Mouse (Mus musculus) small intestine, adult 2 months (tissue): ENCODE data around the gene Ppp4r3a.

ENCODE experiments used
- CTCF ChIP-seq: fragments of 200-500 bp; IDR thresholded peaks from 2 replicates; pipeline ENCODE4 v1.5.1; 2012; ENCODE audit warnings: low read depth, mild to moderate bottlenecking, control low read depth, inconsistent platforms, low read length, moderate library complexity, mixed read lengths; ENCODE audit not compliant: insufficient replicate concordance, insufficient read length; ENCODE audit errors: extremely low read depth
- POLR2A ChIP-seq: fragments of 200-500 bp; IDR thresholded peaks from 2 replicates; pipeline ENCODE4 v1.6.1; 2012; ENCODE audit warnings: low read depth, mild to moderate bottlenecking, control low read depth, inconsistent platforms, low read length, moderate library complexity

DNA sequence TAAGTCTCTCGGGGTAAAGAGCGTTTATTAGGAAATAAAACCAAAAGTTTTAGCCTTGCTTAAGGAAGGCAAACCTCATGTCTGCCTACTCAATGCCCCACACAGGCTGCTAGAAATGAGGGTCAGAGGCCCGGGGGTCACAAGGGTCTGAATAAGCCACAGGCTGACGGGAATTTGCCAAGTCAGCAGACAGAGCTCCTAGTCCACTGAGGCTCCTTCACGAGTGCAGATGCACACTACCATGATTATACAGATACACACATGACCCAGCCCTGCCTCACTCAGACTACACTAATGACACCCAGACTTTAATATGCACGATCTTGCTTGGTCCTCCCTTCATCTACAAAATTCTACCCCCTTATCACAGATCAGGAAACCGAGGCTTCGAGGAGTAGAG, 58.7 kb downstream of the Ppp4r3a start:
- no peak for TF ChIP-seq CTCF
- no peak for TF ChIP-seq POLR2A
